Mouse (Mus musculus) spleen, postnatal 14 days (tissue): ENCODE results near the gene Olfr1014.

ENCODE experiments used
- DNase-seq, 2 experiments: peaks; one replicate each; pipeline ENCODE4 v3.0.0; 2021 to 2022; ENCODE audit warnings: low spot score in 2 of 2

Olfr1014 gene

GRCm38 (mm10) chr2:85772413-85772812, at the start of gene Olfr1014:
Gene Olfr1014 (plus strand): TSS chr2:85772713.
- no peak for DNase-seq

DNA sequence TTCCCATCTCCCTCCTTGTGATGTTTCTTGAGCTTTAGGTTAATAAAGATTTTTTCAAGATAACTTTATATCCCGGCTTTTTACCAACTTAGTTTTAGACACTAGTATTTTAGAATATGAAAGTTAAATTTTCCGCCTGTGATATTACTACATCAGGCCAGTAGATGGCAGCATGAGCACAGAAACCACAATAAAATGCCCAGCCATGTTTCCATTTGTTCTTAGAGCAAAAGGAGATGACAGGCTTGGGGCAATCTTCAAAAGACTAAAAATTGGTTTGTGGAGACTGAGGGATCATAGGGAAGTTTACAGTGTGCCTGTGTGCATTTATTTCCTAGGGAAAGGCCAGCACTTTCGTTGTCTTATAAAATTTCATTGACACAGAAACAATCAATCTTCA, 46.7 kb upstream of the Olfr1014 start:
- no peak for DNase-seq

DNA sequence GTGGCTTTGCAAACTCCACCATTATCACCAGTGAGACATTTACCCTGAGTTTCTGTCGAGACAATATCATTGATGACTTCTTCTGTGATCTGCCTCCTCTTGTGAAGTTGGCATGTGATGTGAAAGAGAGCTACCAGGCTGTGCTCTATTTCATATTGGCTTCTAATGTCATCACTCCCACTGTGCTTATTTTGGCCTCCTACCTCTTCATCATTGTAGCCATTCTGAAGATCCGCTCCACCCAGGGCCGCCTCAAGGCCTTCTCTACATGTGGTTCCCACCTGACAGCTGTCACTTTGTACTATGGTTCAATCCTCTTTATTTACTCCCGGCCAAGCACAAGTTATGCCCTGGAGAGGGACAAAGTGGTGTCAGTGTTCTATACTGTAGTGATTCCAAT, 18.7 kb upstream of the Olfr1014 start:
- no peak for DNase-seq

- no peak for DNase-seq
These were observed 9.8 kb upstream of the Olfr1014 start, which contains the start of gene Olfr1012 for GRCm38 (mm10) chr2:85762666-85763065. Gene Olfr1012 (minus strand): TSS chr2:85762766.

GRCm38 (mm10) chr2:85766798-85767197, 5.7 kb upstream of the Olfr1014 start, which contains the start of gene Olfr1013:
Gene Olfr1013 (plus strand): TSS chr2:85767098.
- DNase-seq: no peak

- no peak for DNase-seq
These were observed 9.2 kb downstream of the Olfr1014 start, which contains the start of gene Olfr1015 for GRCm38 (mm10) chr2:85781717-85782116. Gene Olfr1015 (plus strand): TSS chr2:85782017.

DNA sequence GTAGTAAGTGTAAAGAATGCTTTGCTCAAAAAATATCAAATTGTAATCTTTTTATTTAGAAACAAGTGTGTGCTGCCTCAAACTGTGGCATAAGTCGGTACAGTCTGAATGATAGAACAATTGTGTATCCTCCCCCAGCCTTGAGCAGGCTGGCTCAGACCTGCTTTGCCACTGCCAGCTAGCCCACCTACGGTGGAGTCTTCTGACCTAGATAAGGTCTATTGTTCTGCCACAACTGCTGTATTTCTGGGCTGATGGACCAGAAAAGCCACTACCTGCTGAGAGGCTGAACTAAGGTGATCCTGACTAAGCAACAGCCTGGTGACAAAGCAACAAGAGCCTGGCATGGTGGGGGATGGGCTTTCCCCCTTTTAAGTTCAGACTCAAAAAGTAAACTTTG, 19.8 kb downstream of the Olfr1014 start:
- no peak for DNase-seq

GRCm38 (mm10) chr2:85802444-85802843, 29.9 kb downstream of the Olfr1014 start, which contains the start of gene Olfr1016:
Gene Olfr1016 (minus strand): TSS chr2:85802544.
- no peak for DNase-seq

DNA sequence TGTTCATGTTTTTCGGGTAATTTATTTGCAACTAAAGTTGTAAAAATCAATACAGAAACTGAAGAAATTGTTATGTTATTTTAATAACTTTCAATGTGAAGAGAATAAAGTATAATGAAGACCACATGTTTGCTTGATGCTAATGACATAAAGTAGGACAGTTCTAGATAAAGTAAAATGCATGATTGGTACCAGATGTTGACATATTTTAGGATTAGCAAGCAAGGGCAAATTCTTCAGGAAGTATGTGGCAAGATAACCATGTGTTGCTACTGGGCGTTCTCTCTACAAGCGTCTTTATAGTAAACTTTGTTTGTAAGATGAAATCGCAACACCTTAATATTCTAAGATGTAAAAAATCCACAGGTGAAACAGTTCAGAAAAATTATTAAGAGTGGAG, 32.0 kb downstream of the Olfr1014 start:
- DNase-seq: no peak

DNA sequence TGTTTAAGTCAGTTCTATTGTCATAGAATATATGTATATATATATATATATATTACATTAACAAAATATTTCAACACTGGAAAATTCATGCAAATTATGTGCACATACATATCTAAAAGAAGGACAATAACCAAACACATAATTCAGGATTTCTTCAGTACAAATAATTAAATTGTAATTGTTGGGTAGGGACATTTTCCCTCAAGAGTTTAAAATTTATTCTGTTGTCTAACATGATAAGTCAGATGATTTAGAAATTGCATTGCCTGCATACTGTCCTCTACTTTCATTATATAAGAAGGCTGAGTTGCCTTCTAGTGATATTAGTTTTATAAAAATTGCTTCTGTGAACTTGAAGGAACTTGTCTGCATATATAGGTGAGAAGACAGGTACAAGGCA, 45.7 kb downstream of the Olfr1014 start, which contains the start of gene Olfr1018:
TSS of gene Olfr1018 (plus strand) at position 301 of the 400 bp plus-strand sequence.
- no peak for DNase-seq
